Mouse (Mus musculus) neural tube, embryonic 14.5 days (tissue): ENCODE measurements around the gene Fam167b. TPM values are rescaled to one million over a fixed set of nuclear protein-coding genes. Genes with fewer than 3 reads are reported as not detected.
"Not testable (repeated sequence)": the region's sequence is repeated elsewhere in the genome, so short reads cannot be mapped to it uniquely, and the experiment has no call there.

ENCODE experiments used
- ATAC-seq: fragments of 200-750 bp; cut with Nextera tagmentation; 2 replicates; pipeline ENCODE4 v1.8.0; 2017; ENCODE audit warnings: low read depth, mild to moderate bottlenecking, moderate TSS enrichment, moderate library complexity
- H3K27ac ChIP-seq: fragments of 300-500 bp; sonication (generic); 2 replicates; pipeline ENCODE4 v1.5.1; 2014; ENCODE audit warnings: low read depth, mild to moderate bottlenecking, control low read depth, low read length, moderate library complexity, mixed read lengths
- H3K27me3 ChIP-seq: fragments of 300-500 bp; sonication (generic); 2 replicates; pipeline ENCODE4 v1.6.1; 2014; ENCODE audit warnings: low read length; ENCODE audit not compliant: control insufficient read depth, insufficient read depth
- H3K36me3 ChIP-seq: fragments of 300-500 bp; sonication (generic); 2 replicates; pipeline ENCODE4 v1.6.1; 2014; ENCODE audit warnings: low read length, mixed read lengths; ENCODE audit not compliant: control insufficient read depth, insufficient read depth
- H3K4me1 ChIP-seq: fragments of 300-500 bp; sonication (generic); 2 replicates; pipeline ENCODE4 v1.6.1; 2014; ENCODE audit warnings: low read length; ENCODE audit not compliant: control insufficient read depth, insufficient read depth
- H3K4me2 ChIP-seq: fragments of 300-500 bp; sonication (generic); 2 replicates; pipeline ENCODE4 v1.6.1; 2014; ENCODE audit warnings: mild to moderate bottlenecking, low read depth, low read length, control low read depth
- H3K4me3 ChIP-seq: fragments of 300-500 bp; sonication (generic); 2 replicates; pipeline ENCODE4 v1.5.1; 2014; ENCODE audit warnings: low read depth, low read length, control low read depth, mixed read lengths
- H3K9ac ChIP-seq: fragments of 300-500 bp; sonication (generic); replicated peaks from 2 replicates; pipeline ENCODE4 v1.6.1; 2014; ENCODE audit warnings: low read depth, mild to moderate bottlenecking, control low read depth, low read length, mixed read lengths
- H3K9me3 ChIP-seq: fragments of 300-500 bp; sonication (generic); 2 replicates; pipeline ENCODE4 v1.6.1; 2016; ENCODE audit warnings: low read length; ENCODE audit not compliant: control insufficient read depth
- WGBS: fragments of 180-500 bp; shearing (Covaris S2); extraction: QIAGEN DNeasy Blood & Tissue Kit; methylation state at CpG from one replicate; pipeline ENCODE4 v1.1.7; 2014; 5-methylcytosine and 5-hydroxymethylcytosine counted together
- microRNA-seq: library from miRNA; unstranded; fragments of <30 nt; microRNA quantifications from one replicate; pipeline ENCODE4, GENCODE M21; 2016
- polyA plus RNA-seq: library from polyadenylated mRNA; unstranded; fragments of >200 nt; fragmentation: Nextera tagmentation; extraction: Ambion mirVana; gene quantifications from 2 replicates; pipeline ENCODE4 v1.2.1, GENCODE M21; 2014

The Fam167b gene
- polyA plus RNA-seq, 1 experiment from 2014 or later, result not detected

DNA sequence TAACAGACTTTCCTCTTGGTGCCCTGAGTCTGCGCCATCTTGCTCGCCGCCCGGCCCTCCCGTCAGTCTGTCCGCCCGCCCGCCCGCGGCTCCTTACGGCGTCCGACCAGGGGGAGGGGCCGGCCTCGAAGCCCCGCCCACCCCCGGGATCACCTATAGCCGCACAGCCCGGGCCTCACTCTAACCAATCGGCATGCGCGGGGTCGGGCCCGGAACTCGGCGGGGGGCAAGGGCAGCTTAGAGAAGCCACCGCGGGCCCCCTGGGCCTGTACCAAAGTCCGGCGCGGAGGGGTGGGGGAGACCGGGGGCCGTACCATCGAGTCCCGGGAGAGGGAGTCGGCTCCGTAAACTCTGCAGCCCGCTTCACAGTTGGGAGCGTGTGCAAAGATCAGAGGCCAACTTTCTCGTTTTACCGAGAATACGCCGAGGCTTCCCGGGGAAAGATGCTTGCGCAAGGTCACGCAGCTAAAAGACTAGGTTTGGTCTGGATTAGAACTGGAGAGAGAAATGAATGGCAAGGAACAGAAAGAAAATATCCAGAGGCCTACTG lies 35.7 kb downstream of the Fam167b start, which contains the start of gene Hdac1:
Hdac1 (minus strand) TSS at position 122 of the 550 bp plus-strand sequence.
- ATAC-seq, result peak; percentile 98
- H3K27ac ChIP-seq, result peak within 1 kb of the TSS; percentile 71
- H3K9me3 ChIP-seq, result no peaks in the 10 kb centered on the region
- peaks cover 13% of the 10 kb centered on the region for H3K4me1 ChIP-seq
- no peaks in the 10 kb centered on the region for H3K36me3 ChIP-seq
- H3K4me2 ChIP-seq, result peak within 1 kb of the TSS; percentile 76
- under 1% methylated on average over 42 of the region's 46 CpGs for whole genome bisulfite sequencing
- H3K27me3 ChIP-seq, result no peaks in the 10 kb centered on the region
- H3K9ac ChIP-seq, result peak within 1 kb of the TSS; percentile 63
- H3K4me3 ChIP-seq, result peak within 1 kb of the TSS; percentile 66

DNA sequence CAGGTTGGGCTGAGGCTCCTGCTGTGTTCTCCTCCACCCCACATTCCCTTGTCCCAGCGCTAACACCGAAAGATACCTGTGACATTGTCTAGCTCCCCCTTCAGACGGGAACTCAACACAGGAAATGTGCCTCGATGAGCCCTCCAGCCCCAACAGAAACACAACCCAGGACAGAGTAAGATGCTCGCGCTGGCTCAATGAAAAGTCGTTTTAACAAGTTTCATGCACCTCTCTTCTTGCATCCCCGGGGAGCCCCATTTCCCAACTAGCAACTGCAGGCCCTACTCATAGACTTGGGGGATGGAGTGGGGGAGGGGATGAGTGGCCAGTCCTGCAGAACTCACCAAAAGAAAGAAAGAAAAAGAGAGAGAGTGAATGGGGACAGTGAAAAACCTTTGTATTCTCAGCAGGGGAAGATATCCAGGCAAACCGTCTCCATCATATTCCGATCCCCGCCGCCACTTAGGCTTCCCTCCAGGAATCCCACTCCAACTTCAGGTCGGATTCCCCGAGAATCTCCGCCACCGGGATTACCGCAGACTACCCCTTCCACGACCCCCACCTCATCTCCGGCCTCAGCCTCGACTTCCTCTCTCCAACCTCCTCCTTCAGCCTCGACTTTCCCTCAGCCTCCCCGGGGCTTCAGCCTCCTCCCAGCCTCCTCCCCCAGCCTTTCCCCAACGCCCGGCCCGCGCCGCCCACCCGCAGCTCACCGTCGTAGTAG lies 36.3 kb downstream of the Fam167b start:
- Histone ChIP-seq H3K36me3 (no peaks in the 10 kb centered on the region), H3K4me1 (peaks cover 13% of the 10 kb centered on the region), H3K27ac (peak overlapping the region; percentile 71; the same call in 1 of the 2 replicates), H3K4me3 (peak overlapping the region; percentile 66), H3K9ac (peak overlapping the region; percentile 63), H3K9me3 (no peaks in the 10 kb centered on the region), H3K27me3 (no peaks in the 10 kb centered on the region), H3K4me2 (peak overlapping the region; percentile 76)
- under 1% methylated on average over 30 of the region's 30 CpGs for WGBS
- ATAC-seq, result peak; percentile 47; the same call in 1 of the 2 replicates

DNA sequence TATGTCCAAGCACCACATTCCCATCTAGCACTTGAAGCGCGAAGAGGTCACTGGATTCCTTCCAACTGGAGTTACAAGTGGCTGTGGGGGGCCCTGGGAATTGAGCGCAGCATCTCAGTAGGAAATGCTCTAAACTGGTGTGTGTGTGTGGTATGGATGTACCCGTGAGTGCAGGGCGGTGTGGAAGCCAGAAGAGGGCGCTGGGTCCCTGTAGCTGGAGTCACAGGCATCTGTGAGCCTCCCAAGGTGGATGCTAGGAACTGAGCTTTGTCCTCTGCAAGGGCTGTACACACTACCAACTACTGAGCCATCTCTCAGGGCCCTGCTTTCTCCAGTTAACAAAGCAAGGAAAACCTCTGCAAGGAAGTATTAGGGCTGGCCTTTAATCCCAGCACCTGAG lies 38.3 kb downstream of the Fam167b start:
- WGBS, result 92% methylated on average over 6 of the region's 6 CpGs
- Histone ChIP-seq H3K27me3 (no peaks in the 10 kb centered on the region), H3K4me3 (no peak overlapping the region), H3K27ac (no peak overlapping the region), H3K4me1 (peaks cover 13% of the 10 kb centered on the region), H3K9me3 (no peaks in the 10 kb centered on the region), H3K9ac (no peak overlapping the region), H3K36me3 (no peaks in the 10 kb centered on the region), H3K4me2 (no peak overlapping the region)
- ATAC-seq, result no peak

DNA sequence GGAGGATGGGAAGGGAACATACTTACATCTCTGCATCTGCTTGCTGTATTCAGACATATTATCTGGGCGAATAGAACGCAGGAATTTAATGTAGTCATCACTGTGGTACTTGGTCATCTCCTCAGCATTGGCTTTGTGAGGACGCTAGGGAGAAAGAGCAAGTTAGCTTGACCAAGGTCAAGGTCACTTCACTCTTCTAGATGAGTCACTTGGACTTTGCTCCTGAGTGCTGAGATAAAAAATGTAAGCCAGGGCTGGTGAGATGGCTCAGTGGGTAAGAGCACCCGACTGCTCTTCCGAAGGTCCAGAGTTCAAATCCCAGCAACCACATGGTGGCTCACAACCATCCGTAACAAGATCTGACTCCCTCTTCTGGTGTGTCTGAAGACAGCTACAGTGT lies 49.4 kb downstream of the Fam167b start:
- H3K9ac ChIP-seq, H3K4me1 ChIP-seq, H3K4me2 ChIP-seq, H3K27ac ChIP-seq, H3K4me3 ChIP-seq, ATAC-seq, H3K27me3 ChIP-seq, H3K9me3 ChIP-seq: not testable (repeated sequence)
- H3K36me3 ChIP-seq, result peaks cover 31% of the 10 kb centered on the region
- 95% methylated on average over 5 of the region's 6 CpGs for WGBS

Small RNAs within 50 kb of the gene (microRNA-seq; reads per million reads assigned to microRNA genes)
- gene Mir8119, result not detected

Other genes with a start within 250 kb of the Fam167b start
- gene Rbbp4, start 243.2 kb downstream of the Fam167b start, polyA plus RNA-seq, result 231 and 265 TPM in 2 replicates
- gene Zbtb8os, start 242.9 kb downstream of the Fam167b start, polyA plus RNA-seq, result 19.5 and 21.7 TPM in 2 replicates
- 16.8 and 18.0 TPM in 2 replicates for gene Zbtb8a, start 200.4 kb downstream of the Fam167b start, polyA plus RNA-seq
- 16.1 and 16.2 TPM in 2 replicates for gene Zbtb8b, start 137.7 kb downstream of the Fam167b start, polyA plus RNA-seq
- 32.8 and 33.2 TPM in 2 replicates for gene Bsdc1, start 117.0 kb downstream of the Fam167b start, polyA plus RNA-seq
- 0.27 and 0.32 TPM in 2 replicates for gene Tssk3, start 87.5 kb downstream of the Fam167b start, polyA plus RNA-seq
- gene Fam229a, start 87.4 kb downstream of the Fam167b start, polyA plus RNA-seq, result 0.64 TPM in 1 of 2 replicates, not detected in the other
- 1,581 and 1,634 TPM in 2 replicates for gene Marcksl1, start 65.0 kb downstream of the Fam167b start, polyA plus RNA-seq
- 67.2 and 94.0 TPM in 2 replicates for gene Hdac1, start 35.8 kb downstream of the Fam167b start, polyA plus RNA-seq
- gene Lck, start 4.9 kb downstream of the Fam167b start, polyA plus RNA-seq, result 10.0 and 10.5 TPM in 2 replicates
- gene Eif3i, start 22.1 kb upstream of the Fam167b start, polyA plus RNA-seq, result 206 and 221 TPM in 2 replicates
- 188 and 191 TPM in 2 replicates for gene Tmem234, start 22.1 kb upstream of the Fam167b start, polyA plus RNA-seq
- gene Dcdc2b, start 35.7 kb upstream of the Fam167b start, polyA plus RNA-seq, result 3.9 and 4.7 TPM in 2 replicates
- 28.2 and 33.3 TPM in 2 replicates for gene Iqcc, start 40.5 kb upstream of the Fam167b start, polyA plus RNA-seq
- 136 and 141 TPM in 2 replicates for gene Ccdc28b, start 45.4 kb upstream of the Fam167b start, polyA plus RNA-seq
- 40.1 and 46.0 TPM in 2 replicates for gene Txlna, start 62.5 kb upstream of the Fam167b start, polyA plus RNA-seq
- 17.2 and 19.7 TPM in 2 replicates for gene Kpna6, start 94.2 kb upstream of the Fam167b start, polyA plus RNA-seq
- 22.9 and 23.3 TPM in 2 replicates for gene Tmem39b, start 118.3 kb upstream of the Fam167b start, polyA plus RNA-seq
- gene Khdrbs1, start 163.8 kb upstream of the Fam167b start, polyA plus RNA-seq, result 105 and 141 TPM in 2 replicates
- gene Ptp4a2, start 232.7 kb upstream of the Fam167b start, polyA plus RNA-seq, result 163 and 234 TPM in 2 replicates